Mouse (Mus musculus) heart, adult 2 months (tissue): ENCODE data around the gene Arrdc2. TPM values are rescaled to one million over a fixed set of nuclear protein-coding genes. Genes with fewer than 3 reads are reported as not detected.

ENCODE experiments used
- DNase-seq, 2 experiments: peaks; one replicate each; pipeline ENCODE4 v3.0.0; 2021
- H3K27ac ChIP-seq: fragments of 200-600 bp; 2 replicates; pipeline ENCODE4 v1.8.1; 2022
- H3K27me3 ChIP-seq: fragments of 200-500 bp; 2 replicates; pipeline ENCODE4 v1.6.1; 2012; ENCODE audit warnings: mild to moderate bottlenecking, low read length, inconsistent platforms, mixed read lengths; ENCODE audit not compliant: control insufficient read depth, insufficient read depth
- H3K36me3 ChIP-seq: fragments of 200-500 bp; 2 replicates; pipeline ENCODE4 v1.6.1; 2012; ENCODE audit warnings: low read length, inconsistent platforms; ENCODE audit not compliant: control insufficient read depth, insufficient read depth
- H3K4me1 ChIP-seq: fragments of 200-500 bp; 2 replicates; pipeline ENCODE4 v1.6.1; 2011; ENCODE audit warnings: low read length; ENCODE audit not compliant: control insufficient read depth, insufficient read depth
- H3K4me3 ChIP-seq: fragments of 200-600 bp; 2 replicates; pipeline ENCODE4 v1.8.1; 2022
- H3K79me2 ChIP-seq: fragments of 200-500 bp; replicated peaks from 2 replicates; pipeline ENCODE4 v1.6.1; 2012; ENCODE audit warnings: mild to moderate bottlenecking, inconsistent platforms, low read length, moderate library complexity, mixed read lengths; ENCODE audit not compliant: control insufficient read depth, insufficient read depth
- H3K9ac ChIP-seq: fragments of 200-500 bp; 2 replicates; pipeline ENCODE4 v1.6.1; 2012; ENCODE audit warnings: low read depth, mild to moderate bottlenecking, control low read depth, inconsistent platforms, low read length, mixed read lengths
- CTCF ChIP-seq: fragments of 200-600 bp; IDR thresholded peaks from 2 replicates; pipeline ENCODE4 v1.8.1; 2022; ENCODE audit warnings: antibody characterized with exemption, mild to moderate bottlenecking, moderate library complexity
- EP300 ChIP-seq: fragments of 200-500 bp; IDR thresholded peaks from 2 replicates; pipeline ENCODE4 v1.6.1; 2011; ENCODE audit warnings: low read depth, low read length, control low read depth; ENCODE audit not compliant: insufficient read depth
- POLR2A ChIP-seq: fragments of 200-500 bp; IDR thresholded peaks from 2 replicates; pipeline ENCODE4 v1.6.1; 2011; ENCODE audit warnings: mild to moderate bottlenecking, low read depth, low read length, control low read depth; ENCODE audit not compliant: insufficient read depth
- WGBS: fragments of 180-500 bp; shearing (Covaris S2); methylation state at CpG from one replicate; pipeline ENCODE4 v1.1.7; 2018; 5-methylcytosine and 5-hydroxymethylcytosine counted together
- intact Hi-C: fragments of 180-260 bp; cut with DNase I; formaldehyde crosslinking; loops from one replicate; pipeline ENCODE4 v1.15.1; 2025
- polyA plus RNA-seq: library from polyadenylated mRNA; depleted of rRNA; stranded (reverse); fragments of >200 nt; gene quantifications from 2 replicates; pipeline ENCODE4 v1.2.3, GENCODE M21; 2012
- total RNA-seq, 2 experiments: library from RNA; stranded (reverse); gene quantifications; 2 replicates each; pipeline ENCODE4 v1.2.3; 2021

Arrdc2 gene
- total and polyA plus RNA-seq, 3 experiments, result 8.9 to 36.2 (median 18.6) TPM

GRCm38 (mm10) chr8:70791975-70792691 is 47.4 kb downstream of the Arrdc2 start:
- H3K4me1 ChIP-seq, result peaks cover 3% of the 10 kb centered on the region
- intact Hi-C loops, result loop anchor here (1.0 kb wide), 1 partner anchor 12 kb away; no protein-coding TSS in a partner anchor

GRCm38 (mm10) chr8:70791294-70791701 is 48.2 kb downstream of the Arrdc2 start:
- Histone ChIP-seq H3K9ac (no peak overlapping the region), H3K79me2 (no peaks in the 10 kb centered on the region), H3K4me1 (peaks cover 3% of the 10 kb centered on the region), H3K36me3 (no peaks in the 10 kb centered on the region), H3K27ac (no peak overlapping the region), H3K4me3 (peak overlapping the region; percentile 92), H3K27me3 (no peaks in the 10 kb centered on the region)
- DNase-seq, result peak in 1 of 2 experiments; percentile 64
- TF ChIP-seq EP300 (no peak), CTCF (no peak), POLR2A (no peak)
- 55% methylated on average over 7 of the region's 7 CpGs for WGBS
- intact Hi-C loops, result no loop called here

More at GRCm38 (mm10) chr8:70791975-70792691, 47.4 kb downstream of the Arrdc2 start:
- peak; percentile 98 to 100 for DNase-seq
- no peaks in the 10 kb centered on the region for H3K36me3 ChIP-seq
- H3K27me3 ChIP-seq, result no peaks in the 10 kb centered on the region
- WGBS, result 2% methylated on average over 58 of the region's 58 CpGs
- no peaks in the 10 kb centered on the region for H3K79me2 ChIP-seq
- H3K27ac ChIP-seq, result peak overlapping the region; percentile 85
- peak overlapping the region; percentile 92 for H3K4me3 ChIP-seq
- TF ChIP-seq CTCF (no peak), POLR2A (peak; percentile 59; the same call in 1 of the 2 replicates), EP300 (no peak)
- peak overlapping the region; percentile 83 for H3K9ac ChIP-seq

DNA sequence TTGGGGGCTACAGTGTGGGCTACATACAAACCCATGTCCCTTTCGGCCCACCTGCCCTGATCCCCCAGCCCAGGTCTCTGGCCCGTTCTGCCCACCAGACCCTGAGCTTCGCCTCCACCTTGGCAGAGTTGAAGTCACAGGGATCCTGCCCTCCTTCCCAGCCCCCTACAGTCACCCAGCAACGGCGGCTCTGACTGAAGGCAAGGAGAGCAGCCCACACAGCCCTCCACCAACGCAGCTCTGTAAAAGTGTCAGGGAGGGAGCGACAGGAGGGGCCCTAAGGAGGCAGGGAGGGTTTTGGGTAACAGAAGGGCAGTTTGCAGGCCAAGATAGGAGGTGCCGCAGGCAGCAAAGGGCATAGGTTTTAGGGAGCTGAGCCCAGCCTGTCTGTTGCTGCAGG is 48.7 kb downstream of the Arrdc2 start:
- H3K36me3 ChIP-seq, result no peaks in the 10 kb centered on the region
- H3K9ac ChIP-seq, result no peak overlapping the region
- H3K4me1 ChIP-seq, result peaks cover 3% of the 10 kb centered on the region
- intact Hi-C loops, result no loop called here
- H3K4me3 ChIP-seq, result no peak overlapping the region
- H3K27ac ChIP-seq, result no peak overlapping the region
- TF ChIP-seq POLR2A, result no peak
- no peak for TF ChIP-seq EP300
- TF ChIP-seq CTCF, result no peak
- no peak for DNase-seq
- no peaks in the 10 kb centered on the region for H3K79me2 ChIP-seq
- WGBS, result 75% methylated on average over 8 of the region's 8 CpGs
- no peaks in the 10 kb centered on the region for H3K27me3 ChIP-seq

DNA sequence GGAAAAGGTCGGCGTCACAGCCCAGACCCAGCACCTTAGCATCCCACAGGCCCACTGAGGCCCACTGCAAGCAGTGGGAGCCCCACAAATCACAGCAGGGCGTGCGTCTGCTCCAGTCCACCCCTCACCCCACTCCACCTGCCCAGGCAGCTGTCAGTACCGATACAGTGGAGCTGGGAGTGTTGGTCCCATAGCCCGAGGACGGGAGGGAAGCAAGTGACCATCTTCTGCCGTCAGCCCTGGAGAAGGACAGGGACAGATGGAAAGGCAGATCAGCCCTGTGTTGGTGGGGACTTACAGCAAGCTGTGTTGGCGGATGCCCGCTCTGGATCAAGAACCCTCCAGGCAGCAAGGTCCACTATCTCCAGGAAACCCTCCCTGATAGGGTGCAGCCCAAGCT is 50.5 kb downstream of the Arrdc2 start:
- 69% methylated on average over 10 of the region's 10 CpGs for WGBS
- Histone ChIP-seq H3K9ac (no peak overlapping the region), H3K79me2 (no peaks in the 10 kb centered on the region), H3K4me3 (no peak overlapping the region), H3K36me3 (no peaks in the 10 kb centered on the region), H3K4me1 (peaks cover 3% of the 10 kb centered on the region), H3K27me3 (no peaks in the 10 kb centered on the region), H3K27ac (no peak overlapping the region)
- intact Hi-C loops, result no loop called here
- no peak for DNase-seq
- TF ChIP-seq CTCF (no peak), EP300 (no peak), POLR2A (no peak)

GRCm38 (mm10) chr8:70787941-70788667 is 51.4 kb downstream of the Arrdc2 start:
- H3K4me3 ChIP-seq, result no peak overlapping the region
- intact Hi-C loops, result no loop called here
- H3K79me2 ChIP-seq, result no peaks in the 10 kb centered on the region
- TF ChIP-seq CTCF (no peak), POLR2A (no peak), EP300 (no peak)
- H3K27me3 ChIP-seq, result no peaks in the 10 kb centered on the region
- H3K36me3 ChIP-seq, result no peaks in the 10 kb centered on the region
- no peak overlapping the region for H3K27ac ChIP-seq
- 44% methylated on average over 30 of the region's 30 CpGs for WGBS
- no peak for DNase-seq
- H3K4me1 ChIP-seq, result peaks cover 3% of the 10 kb centered on the region
- H3K9ac ChIP-seq, result no peak overlapping the region

DNA sequence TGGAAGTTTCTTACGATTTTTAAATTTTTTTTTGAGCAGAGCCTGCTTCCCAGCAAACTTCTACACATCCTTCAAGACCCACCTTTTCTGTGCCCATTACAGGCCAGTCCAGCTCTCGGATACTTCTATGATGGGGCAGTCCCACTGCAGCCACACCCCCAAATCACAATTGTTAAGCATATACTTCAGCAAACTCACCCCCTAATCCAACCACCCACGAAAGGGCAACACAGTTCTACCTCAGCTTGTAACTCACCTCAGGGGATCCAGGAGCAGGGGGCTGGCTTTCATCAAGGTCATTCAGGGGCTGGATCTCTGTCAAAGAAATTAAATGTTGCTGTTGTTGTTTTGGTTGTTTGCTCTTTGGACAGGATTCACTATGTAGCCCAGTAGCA is 52.5 kb downstream of the Arrdc2 start:
- Histone ChIP-seq H3K9ac (no peak overlapping the region), H3K27me3 (no peaks in the 10 kb centered on the region), H3K4me1 (peaks cover 3% of the 10 kb centered on the region), H3K36me3 (no peaks in the 10 kb centered on the region), H3K27ac (no peak overlapping the region), H3K79me2 (no peaks in the 10 kb centered on the region), H3K4me3 (no peak overlapping the region)
- intact Hi-C loops, result no loop called here
- WGBS, result 88% methylated on average over 3 of the region's 3 CpGs
- no peak for TF ChIP-seq CTCF
- TF ChIP-seq EP300, result no peak
- TF ChIP-seq POLR2A, result no peak
- DNase-seq, result no peak
